Mouse (Mus musculus) midbrain, embryonic 12.5 days (tissue): ENCODE data around the gene Mto1. TPM values are rescaled to one million over a fixed set of nuclear protein-coding genes. Genes with fewer than 3 reads are reported as not detected.
A peak's percentile ranks its signal among the peaks of the same experiment; 100 is the strongest.

Experiments
- ATAC-seq: fragments of 200-750 bp; cut with Nextera tagmentation; 2 replicates; pipeline ENCODE4 v1.8.0; 2017; ENCODE audit warnings: low read depth, moderate TSS enrichment, moderate library complexity; ENCODE audit not compliant: low FRiP score
- H3K27ac ChIP-seq: fragments of 300-500 bp; sonication (generic); replicated peaks from 2 replicates; pipeline ENCODE4 v1.5.1; 2016; ENCODE audit warnings: mild to moderate bottlenecking
- H3K27me3 ChIP-seq: fragments of 300-500 bp; sonication (generic); 2 replicates; pipeline ENCODE4 v1.6.1; 2016; ENCODE audit warnings: mild to moderate bottlenecking
- H3K36me3 ChIP-seq: fragments of 300-500 bp; sonication (generic); 2 replicates; pipeline ENCODE4 v1.6.1; 2016
- H3K4me1 ChIP-seq: fragments of 300-500 bp; sonication (generic); 2 replicates; pipeline ENCODE4 v1.6.1; 2016
- H3K4me2 ChIP-seq: fragments of 300-500 bp; sonication (generic); replicated peaks from 2 replicates; pipeline ENCODE4 v1.6.1; 2016; ENCODE audit warnings: mild to moderate bottlenecking, moderate library complexity
- H3K4me3 ChIP-seq: fragments of 300-500 bp; sonication (generic); 2 replicates; pipeline ENCODE4 v1.5.1; 2016; ENCODE audit warnings: mild to moderate bottlenecking
- H3K9ac ChIP-seq: fragments of 300-500 bp; sonication (generic); replicated peaks from 2 replicates; pipeline ENCODE4 v1.6.1; 2016; ENCODE audit warnings: mild to moderate bottlenecking, moderate library complexity
- H3K9me3 ChIP-seq: fragments of 300-500 bp; sonication (generic); 2 replicates; pipeline ENCODE4 v1.6.1; 2016; ENCODE audit warnings: mild to moderate bottlenecking
- WGBS: fragments of 180-500 bp; shearing (Covaris S2); methylation state at CpG from one replicate; pipeline ENCODE4 v1.1.7; 2016; 5-methylcytosine and 5-hydroxymethylcytosine counted together
- polyA plus RNA-seq: library from polyadenylated mRNA; unstranded; fragments of >200 nt; fragmentation: Nextera tagmentation; extraction: Ambion mirVana; gene quantifications from 2 replicates; pipeline ENCODE4 v1.2.1, GENCODE M21; 2016

Gene Mto1
- polyA plus RNA-seq, 1 experiment from 2014 or later, result 25.7 TPM

DNA sequence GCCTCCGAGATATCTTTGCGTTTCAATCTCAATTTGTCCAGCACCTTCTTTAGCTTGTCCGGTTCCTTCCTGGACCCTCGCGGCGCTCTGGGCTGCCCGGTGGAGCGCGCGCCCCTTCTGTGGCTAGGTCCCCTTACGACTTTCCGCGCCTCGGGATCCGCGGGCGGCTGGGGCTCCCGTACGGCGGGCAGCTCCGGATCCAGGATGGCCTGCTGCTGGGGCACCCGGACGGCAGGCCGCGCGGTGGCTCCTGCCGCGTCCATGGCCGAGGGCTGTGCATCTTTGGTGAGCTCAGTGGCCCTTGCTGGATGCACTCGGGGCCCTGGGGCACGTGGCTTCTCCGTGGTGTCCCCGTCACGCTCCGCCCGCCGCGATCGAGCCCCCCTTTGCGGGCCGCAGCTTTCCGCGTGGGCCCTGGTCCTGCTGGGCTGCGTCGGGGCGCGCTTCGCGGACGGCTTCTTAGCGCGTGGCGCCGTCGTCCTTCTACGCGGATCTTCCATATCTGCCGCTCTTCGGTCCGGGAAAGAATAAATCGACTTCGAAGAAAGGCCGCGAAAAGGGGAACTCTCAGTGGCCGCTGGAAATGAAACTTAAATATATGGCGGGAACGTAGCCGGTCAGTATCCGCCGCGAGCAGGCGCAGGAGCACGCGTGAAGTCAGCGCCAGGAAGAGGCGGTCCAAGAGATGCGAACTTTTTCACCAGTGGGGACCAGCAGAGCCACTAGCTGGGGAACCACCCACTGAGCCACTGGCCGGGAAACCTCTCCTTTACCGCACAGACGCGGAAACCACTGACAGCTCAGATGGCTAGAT is 5.2 kb upstream of the Mto1 start, which contains the start of gene Cgas:
Gene Cgas, minus strand, starts transcription at position 659 of the 814 bp plus-strand sequence.
- Histone ChIP-seq H3K27me3 (peaks cover 70% of the 10 kb centered on the region), H3K27ac (no peak within 1 kb of the TSS), H3K4me2 (peak within 1 kb of the TSS; percentile 53), H3K4me3 (peak within 1 kb of the TSS; percentile 36), H3K36me3 (no peaks in the 10 kb centered on the region), H3K9ac (no peak within 1 kb of the TSS), H3K4me1 (peaks cover 8% of the 10 kb centered on the region; the same call in 1 of the 2 replicates), H3K9me3 (no peaks in the 10 kb centered on the region)
- peak; percentile 65 for ATAC-seq
- WGBS, result under 1% methylated on average over 81 of the region's 81 CpGs

DNA sequence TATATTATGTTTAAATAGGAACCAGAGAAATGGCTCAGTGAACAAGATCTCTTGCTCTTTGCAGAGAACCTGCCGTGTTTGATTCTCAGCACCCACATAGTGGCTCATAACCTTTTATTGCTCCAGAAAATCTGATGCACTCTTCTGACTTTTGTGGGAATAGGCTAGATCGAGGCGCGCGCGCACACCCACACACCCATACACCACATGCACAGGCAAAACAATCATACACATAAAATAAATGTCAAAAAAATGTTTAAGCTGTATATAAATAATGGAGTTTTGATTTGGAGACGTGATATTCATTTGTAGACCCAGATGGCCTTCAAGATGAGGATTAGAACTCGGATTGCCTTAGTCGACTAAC is 419 bp upstream of the Mto1 start:
- peaks cover 42% of the 10 kb centered on the region for H3K27me3 ChIP-seq
- WGBS, result 26% methylated on average over 9 of the region's 9 CpGs
- H3K9me3 ChIP-seq, result no peaks in the 10 kb centered on the region
- no peak overlapping the region for H3K27ac ChIP-seq
- peak; percentile 48 for ATAC-seq
- H3K4me2 ChIP-seq, result peak overlapping the region; percentile 60
- peaks cover 9% of the 10 kb centered on the region for H3K36me3 ChIP-seq
- H3K9ac ChIP-seq, result peak overlapping the region; percentile 86; the same call in 1 of the 2 replicates
- peaks cover 13% of the 10 kb centered on the region for H3K4me1 ChIP-seq
- H3K4me3 ChIP-seq, result peak overlapping the region; percentile 99

DNA sequence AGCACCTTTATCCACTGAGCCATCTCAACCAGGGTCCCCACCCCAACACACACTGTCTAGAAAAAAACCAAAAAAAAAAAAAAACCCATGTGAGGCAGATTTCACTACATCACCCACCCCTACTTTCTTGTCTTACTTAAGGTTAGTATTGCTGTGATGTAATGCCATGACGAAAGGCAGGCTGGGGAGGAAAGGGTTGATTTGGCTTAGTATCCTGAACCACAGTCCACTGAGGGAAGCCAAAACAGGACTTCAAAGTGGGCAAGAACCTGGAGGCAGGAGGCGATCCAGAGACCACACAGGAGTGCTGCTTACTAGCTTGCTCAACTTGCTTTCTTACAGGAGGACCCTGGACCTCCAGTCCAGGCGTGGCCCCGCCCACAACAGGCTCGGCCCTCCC is 2.4 kb downstream of the Mto1 start:
- H3K4me2 ChIP-seq, result no peak overlapping the region
- H3K9me3 ChIP-seq, result no peaks in the 10 kb centered on the region
- WGBS, result 81% methylated on average over 5 of the region's 5 CpGs
- ATAC-seq, result no peak
- H3K27ac ChIP-seq, result no peak overlapping the region
- H3K27me3 ChIP-seq, result peaks cover 14% of the 10 kb centered on the region
- H3K4me1 ChIP-seq, result peaks cover 8% of the 10 kb centered on the region
- H3K9ac ChIP-seq, result no peak overlapping the region
- H3K36me3 ChIP-seq, result peaks cover 34% of the 10 kb centered on the region
- no peak overlapping the region for H3K4me3 ChIP-seq

DNA sequence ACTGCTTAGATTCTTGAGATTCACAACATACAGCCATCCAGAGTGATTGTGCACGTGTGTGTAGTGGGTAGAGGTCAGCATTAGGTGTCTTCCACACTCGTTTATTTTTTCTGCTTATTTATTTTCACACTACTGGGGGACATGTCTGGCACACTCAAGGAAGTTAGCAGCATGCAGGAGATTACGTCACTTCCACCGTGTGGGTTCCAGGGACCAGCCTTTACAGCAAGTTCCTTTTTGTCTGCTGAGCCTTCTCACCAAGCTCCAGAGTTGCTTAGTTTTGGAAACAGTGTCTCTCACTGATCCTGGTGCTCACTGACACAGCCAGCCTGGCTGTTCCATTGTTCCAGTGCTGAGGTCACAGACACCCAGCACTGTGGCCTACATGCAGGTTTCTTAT is 3.4 kb downstream of the Mto1 start:
- Histone ChIP-seq H3K4me1 (peaks cover 8% of the 10 kb centered on the region), H3K27me3 (peaks cover 5% of the 10 kb centered on the region; the same call in 1 of the 2 replicates), H3K4me2 (no peak overlapping the region), H3K27ac (no peak overlapping the region), H3K9ac (no peak overlapping the region), H3K9me3 (no peaks in the 10 kb centered on the region), H3K4me3 (no peak overlapping the region), H3K36me3 (peaks cover 41% of the 10 kb centered on the region)
- 87% methylated on average over 4 of the region's 4 CpGs for WGBS
- ATAC-seq, result no peak

DNA sequence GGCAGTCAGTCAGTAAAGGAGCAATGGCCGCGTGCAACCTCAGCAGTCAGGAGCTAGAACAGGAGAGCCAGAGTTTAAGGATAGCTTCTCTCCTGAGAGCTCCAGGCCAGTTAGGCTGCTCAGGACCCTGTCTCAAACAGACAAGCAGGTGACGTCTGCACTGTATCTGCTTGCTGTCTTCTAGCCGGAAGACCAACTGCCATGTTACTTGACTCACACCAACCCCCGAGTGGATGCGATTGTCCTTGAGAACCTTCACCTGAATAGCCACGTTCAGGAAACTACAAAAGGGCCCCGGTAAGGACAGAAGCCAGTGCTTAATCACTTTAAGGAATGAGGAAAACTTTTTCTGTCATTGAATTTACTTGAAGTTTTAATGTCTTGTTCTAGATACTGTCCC is 9.0 kb downstream of the Mto1 start:
- no peaks in the 10 kb centered on the region for H3K9me3 ChIP-seq
- H3K4me3 ChIP-seq, result no peak overlapping the region
- no peak overlapping the region for H3K9ac ChIP-seq
- H3K4me2 ChIP-seq, result no peak overlapping the region
- no peaks in the 10 kb centered on the region for H3K27me3 ChIP-seq
- ATAC-seq, result no peak
- no peaks in the 10 kb centered on the region for H3K4me1 ChIP-seq
- 92% methylated on average over 8 of the region's 8 CpGs for WGBS
- no peak overlapping the region for H3K27ac ChIP-seq
- H3K36me3 ChIP-seq, result peaks cover 80% of the 10 kb centered on the region

DNA sequence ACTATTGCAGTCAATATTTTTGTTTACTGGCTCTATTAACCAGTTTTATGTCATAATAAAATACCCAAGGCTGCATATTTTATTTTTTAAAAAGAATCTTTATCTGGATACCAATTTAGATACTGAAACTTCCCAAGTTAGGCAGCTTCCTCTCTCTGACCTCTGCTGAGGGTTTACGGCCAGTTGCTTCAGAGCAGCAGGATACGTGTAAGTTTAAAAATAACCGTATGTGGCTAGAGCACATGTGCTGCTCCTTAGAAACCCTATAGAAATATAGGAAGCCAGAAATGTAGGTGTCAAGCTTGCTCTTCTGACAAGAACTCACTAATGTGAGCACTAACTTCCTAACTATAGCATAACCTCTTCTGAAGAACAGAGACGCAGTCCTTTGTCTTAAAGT is 15.3 kb downstream of the Mto1 start:
- H3K4me3 ChIP-seq, result no peak overlapping the region
- H3K9ac ChIP-seq, result no peak overlapping the region
- H3K27ac ChIP-seq, result no peak overlapping the region
- H3K27me3 ChIP-seq, result no peaks in the 10 kb centered on the region
- no peaks in the 10 kb centered on the region for H3K4me1 ChIP-seq
- WGBS, result 92% methylated on average over 4 of the region's 4 CpGs
- ATAC-seq, result no peak
- H3K36me3 ChIP-seq, result peaks cover 68% of the 10 kb centered on the region
- no peak overlapping the region for H3K4me2 ChIP-seq
- H3K9me3 ChIP-seq, result no peaks in the 10 kb centered on the region

DNA sequence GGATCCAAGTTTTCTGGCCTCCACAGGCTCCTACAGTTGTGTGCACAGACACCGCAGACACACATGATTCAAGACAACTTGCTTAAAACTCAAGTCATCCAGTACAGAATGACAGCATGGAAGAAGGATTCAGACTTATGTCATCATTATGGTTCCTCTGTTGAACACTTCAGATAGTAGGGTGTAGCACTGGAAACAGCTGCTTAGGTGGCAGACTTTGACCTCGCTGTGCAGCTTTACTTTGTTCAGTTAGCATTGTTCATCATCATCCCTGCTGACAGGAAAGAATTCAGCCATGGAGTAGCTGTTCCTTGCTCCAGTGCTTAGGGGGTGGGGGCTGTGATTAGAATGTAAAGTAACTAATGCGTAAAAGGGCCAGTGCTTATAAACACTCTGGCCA is 17.7 kb downstream of the Mto1 start:
- Histone ChIP-seq H3K27me3 (no peaks in the 10 kb centered on the region), H3K9ac (no peak overlapping the region), H3K36me3 (peaks cover 65% of the 10 kb centered on the region), H3K4me2 (no peak overlapping the region), H3K4me1 (no peaks in the 10 kb centered on the region), H3K4me3 (no peak overlapping the region), H3K27ac (no peak overlapping the region), H3K9me3 (no peaks in the 10 kb centered on the region)
- WGBS, result 89% methylated on average over 3 of the region's 3 CpGs
- no peak for ATAC-seq

DNA sequence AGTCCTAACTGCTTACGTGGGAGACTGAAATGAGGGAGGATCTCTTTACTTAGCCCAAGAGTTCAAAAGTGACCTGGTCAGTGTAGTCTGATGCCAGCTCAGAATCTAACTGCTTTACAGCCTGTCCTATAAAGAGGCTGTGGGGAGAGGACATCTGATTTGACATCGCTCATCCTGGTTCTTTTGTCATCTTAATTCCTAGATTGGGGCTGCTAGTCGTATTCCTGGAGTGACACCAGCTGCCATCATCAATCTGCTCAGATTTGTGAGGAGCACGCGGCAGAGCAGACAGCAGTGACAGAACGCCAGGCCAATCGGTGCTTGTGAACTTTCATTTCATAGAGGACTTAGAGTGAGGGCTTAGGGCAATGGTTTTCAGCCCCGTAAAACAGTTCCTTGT is 25.6 kb downstream of the Mto1 start:
- H3K9ac ChIP-seq, result no peak overlapping the region
- H3K27me3 ChIP-seq, result no peaks in the 10 kb centered on the region
- no peak overlapping the region for H3K4me2 ChIP-seq
- no peaks in the 10 kb centered on the region for H3K4me1 ChIP-seq
- no peaks in the 10 kb centered on the region for H3K9me3 ChIP-seq
- H3K4me3 ChIP-seq, result no peak overlapping the region
- ATAC-seq, result no peak
- WGBS, result 89% methylated on average over 8 of the region's 8 CpGs
- H3K27ac ChIP-seq, result no peak overlapping the region
- peaks cover 53% of the 10 kb centered on the region for H3K36me3 ChIP-seq

DNA sequence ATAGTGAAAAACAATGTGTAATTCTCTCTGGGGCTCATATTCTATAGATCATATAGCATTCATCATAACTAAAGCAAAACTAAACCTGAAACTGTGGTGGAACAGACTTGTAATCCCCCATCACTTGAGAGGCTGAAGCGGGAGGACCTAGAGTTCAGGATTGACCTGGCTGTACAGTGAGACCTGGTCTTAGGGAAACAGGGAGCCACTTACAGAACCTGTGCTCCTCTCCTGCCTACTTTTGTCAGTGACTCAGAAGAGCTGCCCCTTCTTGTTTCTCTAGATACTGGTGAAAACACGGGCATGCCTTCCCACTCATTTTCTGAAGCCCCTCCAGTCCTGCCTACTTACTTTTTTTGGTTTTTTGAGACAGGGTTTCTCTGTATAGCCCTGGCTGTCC is 26.3 kb downstream of the Mto1 start:
- Histone ChIP-seq H3K4me2 (no peak overlapping the region), H3K36me3 (peaks cover 52% of the 10 kb centered on the region), H3K27ac (no peak overlapping the region), H3K4me1 (peaks cover 6% of the 10 kb centered on the region), H3K9me3 (no peaks in the 10 kb centered on the region), H3K27me3 (no peaks in the 10 kb centered on the region), H3K9ac (no peak overlapping the region), H3K4me3 (no peak overlapping the region)
- WGBS, result 86% methylated on average over 2 of the region's 2 CpGs
- ATAC-seq, result no peak

DNA sequence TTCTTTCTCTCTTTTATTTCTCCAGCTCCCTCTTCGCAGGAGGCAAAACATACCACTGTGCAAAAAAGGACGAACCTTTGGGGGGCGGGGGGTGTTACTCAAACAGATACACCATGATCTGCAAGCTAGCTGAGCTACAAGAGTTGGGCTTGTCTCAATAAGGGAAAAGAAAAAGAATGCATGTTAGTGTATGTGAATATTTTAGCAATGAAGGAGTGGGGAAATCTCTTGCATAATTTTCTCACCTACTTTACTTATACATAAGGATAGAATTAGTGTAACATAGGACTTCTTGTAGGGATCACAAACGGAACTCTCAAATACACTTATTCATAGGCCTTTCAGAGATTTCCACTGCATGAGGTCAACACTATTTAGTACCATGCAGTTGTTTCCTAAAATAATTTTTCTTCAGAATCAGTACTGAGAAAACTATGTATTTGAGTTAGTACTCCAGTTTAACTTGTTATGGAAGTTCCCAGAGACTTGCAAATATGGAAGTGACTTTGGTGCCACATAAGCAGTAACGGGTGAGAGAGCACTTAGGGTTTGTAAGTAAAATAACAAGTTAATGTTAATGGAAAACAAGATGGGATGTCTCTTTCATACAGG is 26.9 kb downstream of the Mto1 start:
- Histone ChIP-seq H3K9me3 (no peaks in the 10 kb centered on the region), H3K4me3 (no peak overlapping the region), H3K36me3 (peaks cover 56% of the 10 kb centered on the region), H3K4me1 (peaks cover 10% of the 10 kb centered on the region), H3K4me2 (no peak overlapping the region), H3K9ac (no peak overlapping the region), H3K27me3 (no peaks in the 10 kb centered on the region), H3K27ac (no peak overlapping the region)
- ATAC-seq, result no peak
- WGBS, result 87% methylated on average over 5 of the region's 5 CpGs

DNA sequence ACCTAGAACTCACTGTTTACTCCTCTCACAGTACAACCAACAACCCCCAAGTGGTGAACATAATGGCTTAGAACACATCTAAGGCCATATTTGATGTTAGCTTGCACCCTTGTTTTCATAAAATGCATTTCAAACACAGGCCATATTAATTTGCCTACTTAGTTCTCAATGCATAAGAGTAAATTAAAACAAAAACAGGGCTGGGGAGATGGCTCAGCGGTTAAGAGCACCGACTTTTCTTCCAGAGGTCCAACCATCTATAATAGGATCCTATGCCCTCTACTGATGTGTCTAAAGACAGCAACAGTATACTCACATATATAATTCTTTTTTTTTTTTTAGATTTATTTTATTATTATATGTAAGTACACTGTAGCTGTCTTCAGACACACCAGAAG is 27.4 kb downstream of the Mto1 start:
- Histone ChIP-seq H3K9me3 (no peaks in the 10 kb centered on the region), H3K4me3 (no peak overlapping the region), H3K27me3 (no peaks in the 10 kb centered on the region), H3K4me1 (peaks cover 14% of the 10 kb centered on the region), H3K4me2 (no peak overlapping the region), H3K9ac (no peak overlapping the region), H3K36me3 (peaks cover 56% of the 10 kb centered on the region), H3K27ac (no peak overlapping the region)
- no peak for ATAC-seq
- 88% methylated on average over 2 of the region's 2 CpGs for WGBS

DNA sequence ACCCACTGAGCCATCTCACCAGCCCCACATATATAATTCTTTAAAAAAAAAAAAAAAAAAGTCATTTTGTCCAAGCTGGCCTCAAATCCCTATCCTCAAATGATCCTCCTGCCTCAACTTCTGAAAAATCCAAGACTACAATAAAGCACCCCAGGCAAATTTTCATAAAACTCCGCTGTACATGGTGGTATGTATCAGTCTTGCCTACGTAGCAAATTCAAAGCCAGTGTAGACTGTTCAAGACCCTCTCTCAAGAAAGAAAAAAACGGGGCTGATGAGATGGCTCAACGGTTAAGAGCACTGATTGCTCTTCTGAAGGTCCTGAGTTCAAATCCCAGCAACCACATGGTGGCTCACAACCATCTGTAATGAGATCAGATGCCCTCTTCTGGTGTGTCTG is 27.9 kb downstream of the Mto1 start:
- Histone ChIP-seq H3K27ac (no peak overlapping the region), H3K4me2 (no peak overlapping the region), H3K9me3 (no peaks in the 10 kb centered on the region), H3K27me3 (no peaks in the 10 kb centered on the region), H3K4me3 (no peak overlapping the region), H3K9ac (no peak overlapping the region), H3K4me1 (peaks cover 14% of the 10 kb centered on the region), H3K36me3 (peaks cover 52% of the 10 kb centered on the region)
- ATAC-seq, result no peak
- WGBS, result 84% methylated on average over 4 of the region's 4 CpGs
